In the genomic region with DNA sequence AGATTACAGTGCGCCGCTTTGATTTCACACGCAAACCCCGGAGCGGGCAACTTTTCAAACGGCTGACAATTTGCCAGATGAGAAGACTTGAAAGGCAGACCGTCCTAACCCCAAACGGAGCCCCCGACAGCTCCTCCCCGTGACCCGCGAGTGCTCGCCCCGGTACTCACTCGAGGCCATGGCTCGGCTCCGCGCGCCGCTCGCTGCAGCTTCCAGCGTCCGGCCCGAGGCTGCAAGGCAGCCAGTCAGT, we compare ENCODE assay signal across 7 mouse cellular contexts. TPM values are rescaled to one million over a fixed set of nuclear protein-coding genes. Genes with fewer than 3 reads are reported as not detected.
DNase-seq lines count a peak whose midpoint lies in the region; ATAC-seq and TF ChIP-seq lines count a peak whose summit lies in the region.

No protein-coding gene starts in this region.

- H3K9me3 ChIP-seq in lung, embryonic 15.5 days: no peaks in the 10 kb centered on the region
- no peaks in the 10 kb centered on the region for H3K9me3 ChIP-seq in embryonic facial prominence, embryonic 14.5 days (ENCODE audit: control insufficient read depth, low read length)
- H3K9me3 ChIP-seq in limb, embryonic 10.5 days (replicated peaks): no peaks in the 10 kb centered on the region

- H3K27ac ChIP-seq in lung, embryonic 15.5 days: peak overlapping the region; percentile 97
- peak overlapping the region; percentile 92 for H3K27ac ChIP-seq in embryonic facial prominence, embryonic 14.5 days (replicated peaks; ENCODE audit: low read depth, low read length)
- peak overlapping the region; percentile 93 for H3K27ac ChIP-seq in limb, embryonic 10.5 days
- peak overlapping the region; percentile 84 for H3K27ac ChIP-seq in olfactory bulb, adult 2 months (ENCODE audit: insufficient read depth, low read depth, low read length)

- H3K36me3 ChIP-seq in lung, embryonic 15.5 days: no peaks in the 10 kb centered on the region
- H3K36me3 ChIP-seq in embryonic facial prominence, embryonic 14.5 days (ENCODE audit: control insufficient read depth, insufficient read depth, low read length): no peaks in the 10 kb centered on the region
- no peaks in the 10 kb centered on the region for H3K36me3 ChIP-seq in limb, embryonic 10.5 days

- no peak for DNase-seq in lung, adult 18-20 months
- no peak for DNase-seq in embryonic facial prominence, embryonic 14.5 days (ENCODE audit: low spot score)
- no peak for DNase-seq in limb, embryonic 10.5 days (ENCODE audit: low spot score)
- no peak for DNase-seq in layer of hippocampus, adult 9-11 months

- H3K4me1 ChIP-seq in lung, embryonic 15.5 days: peaks cover 7% of the 10 kb centered on the region
- no peaks in the 10 kb centered on the region for H3K4me1 ChIP-seq in embryonic facial prominence, embryonic 14.5 days (ENCODE audit: control insufficient read depth, insufficient read depth, low read length)
- peaks cover 8% of the 10 kb centered on the region for H3K4me1 ChIP-seq in limb, embryonic 10.5 days
- H3K4me1 ChIP-seq in olfactory bulb, adult 2 months (ENCODE audit: control insufficient read depth, insufficient read depth, low read length): no peaks in the 10 kb centered on the region

- no peak for TF ChIP-seq CTCF in olfactory bulb, adult 2 months (IDR thresholded peaks at IDR 0.05; ENCODE audit: insufficient read depth, low read depth, low read length)

- no peaks in the 10 kb centered on the region for H3K27me3 ChIP-seq in lung, embryonic 15.5 days
- no peaks in the 10 kb centered on the region for H3K27me3 ChIP-seq in embryonic facial prominence, embryonic 14.5 days (replicated peaks; ENCODE audit: control insufficient read depth, insufficient read depth, low read length)
- H3K27me3 ChIP-seq in limb, embryonic 10.5 days (ENCODE audit: low read depth, poor library complexity, severe bottlenecking): peaks cover 13% of the 10 kb centered on the region; the same call in 1 of the 2 replicates

- H3K9ac ChIP-seq in lung, embryonic 15.5 days: peak overlapping the region; percentile 73
- H3K9ac ChIP-seq in embryonic facial prominence, embryonic 14.5 days (ENCODE audit: low read depth, low read length): peak overlapping the region; percentile 85

- H3K4me2 ChIP-seq in lung, embryonic 15.5 days: peak overlapping the region; percentile 86
- peak overlapping the region; percentile 86 for H3K4me2 ChIP-seq in embryonic facial prominence, embryonic 14.5 days (ENCODE audit: low read depth, low read length)

- 0% methylated on average over 24 of the region's 24 CpGs for WGBS in lung, embryonic 15.5 days
- under 1% methylated on average over 24 of the region's 24 CpGs for WGBS in embryonic facial prominence, embryonic 14.5 days
- under 1% methylated on average over 24 of the region's 24 CpGs for WGBS in limb, embryonic 10.5 days
- WGBS in olfactory bulb, adult 2 months: under 1% methylated on average over 24 of the region's 24 CpGs

- no peak for TF ChIP-seq POLR2A in olfactory bulb, adult 2 months (IDR thresholded peaks at IDR 0.05; ENCODE audit: insufficient read depth, low read depth, low read length)

- peak overlapping the region; percentile 87 for H3K4me3 ChIP-seq in lung, embryonic 15.5 days
- peak overlapping the region; percentile 83 for H3K4me3 ChIP-seq in embryonic facial prominence, embryonic 14.5 days (ENCODE audit: low read depth, low read length)
- H3K4me3 ChIP-seq in limb, embryonic 10.5 days: peak overlapping the region; percentile 83
- peak overlapping the region; percentile 91 for H3K4me3 ChIP-seq in olfactory bulb, adult 2 months (ENCODE audit: insufficient read depth, low read depth, low read length)

- ATAC-seq in lung, embryonic 15.5 days (ENCODE audit: borderline replicate concordance, extremely low read depth, low FRiP score, low TSS enrichment): no peak
- ATAC-seq in embryonic facial prominence, embryonic 14.5 days (ENCODE audit: low read depth): no peak
- ATAC-seq in granulocyte monocyte progenitor cell, adult 5-6 weeks (replicated peaks; ENCODE audit: poor library complexity, severe bottlenecking): no peak

RNA-seq across cellular contexts. Expression of a gene that starts 0.3 kb away (rescaled TPM):
- polyA plus RNA-seq in lung, embryonic 15.5 days (2015; fragmentation: Nextera tagmentation; extraction: Ambion mirVana): 0.68 and 0.96 TPM in 2 replicates
- 1.7 and 2.2 TPM in 2 replicates for polyA plus RNA-seq in embryonic facial prominence, embryonic 14.5 days (2014; fragmentation: Nextera tagmentation; extraction: Ambion mirVana)
- polyA plus RNA-seq in limb, embryonic 10.5 days (2016; fragmentation: Nextera tagmentation; extraction: Ambion mirVana): 0.94 and 0.96 TPM in 2 replicates
- polyA plus RNA-seq in olfactory bulb, adult 2 months (2012; ENCODE audit: insufficient read depth, insufficient read length, low replicate concordance, missing spikeins): not detected in 2 replicates
- total RNA-seq in granulocyte monocyte progenitor cell, adult 5-6 weeks (2014; fragmentation: Nextera tagmentation): 15.1 and 18.5 TPM in 2 replicates
- total RNA-seq in granulocyte monocyte progenitor cell, adult 5-6 weeks (2017): 9.8 and 10.0 TPM in 2 replicates
